Mouse (Mus musculus) bone marrow, adult 2 months (tissue): Measurements from ENCODE around the gene Tdrd1. TPM values are rescaled to one million over a fixed set of nuclear protein-coding genes. Genes with fewer than 3 reads are reported as not detected.

Experiments used
- H3K27ac ChIP-seq: fragments of 200-500 bp; 2 replicates; pipeline ENCODE4 v1.5.1; 2012; ENCODE audit warnings: low read depth, mild to moderate bottlenecking, control low read depth, inconsistent platforms, low read length; ENCODE audit not compliant: control insufficient read depth, poor library complexity, insufficient read depth
- H3K4me1 ChIP-seq: fragments of 200-500 bp; 2 replicates; pipeline ENCODE4 v1.6.1; 2011; ENCODE audit warnings: low read length; ENCODE audit not compliant: control insufficient read depth, insufficient read depth
- H3K4me3 ChIP-seq: fragments of 200-500 bp; replicated peaks from 2 replicates; pipeline ENCODE3; 2011; ENCODE audit warnings: mild to moderate bottlenecking, low read depth, low read length, control low read depth; ENCODE audit not compliant: control insufficient read depth
- CTCF ChIP-seq: fragments of 200-500 bp; IDR thresholded peaks from 2 replicates; pipeline ENCODE4 v1.5.1; 2011; ENCODE audit warnings: low read length, control low read depth; ENCODE audit not compliant: control insufficient read depth, insufficient read depth
- POLR2A ChIP-seq: fragments of 200-500 bp; IDR thresholded peaks from 2 replicates; pipeline ENCODE4 v1.6.1; 2011; ENCODE audit warnings: low read depth, mild to moderate bottlenecking, control low read depth, low read length, borderline replicate concordance; ENCODE audit not compliant: control insufficient read depth
- WGBS: fragments of 180-500 bp; shearing (Covaris S2); methylation state at CpG from one replicate; pipeline ENCODE4 v1.1.7; 2018; 5-methylcytosine and 5-hydroxymethylcytosine counted together
- polyA plus RNA-seq: library from polyadenylated mRNA; stranded (reverse); fragments of >200 nt; gene quantifications from 2 replicates; pipeline ENCODE4 v1.2.4, GENCODE M21; 2011; ENCODE audit warnings: low replicate concordance; ENCODE audit not compliant: missing spikeins, insufficient read depth, insufficient read length

The Tdrd1 gene
- polyA plus RNA-seq, 1 experiment: not detected

GRCm38 (mm10) chr19:56838942-56839706, 13.1 kb downstream of the Tdrd1 start:
- H3K4me1 ChIP-seq: no peaks in the 10 kb centered on the region
- no peak overlapping the region for H3K27ac ChIP-seq
- WGBS: 86% methylated on average over 17 of the region's 17 CpGs
- TF ChIP-seq POLR2A: no peak
- no peak for TF ChIP-seq CTCF
- H3K4me3 ChIP-seq: no peak overlapping the region

GRCm38 (mm10) chr19:56842974-56843373, 17.0 kb downstream of the Tdrd1 start:
- 83% methylated on average over 12 of the region's 12 CpGs for WGBS
- Histone ChIP-seq H3K27ac (no peak overlapping the region), H3K4me1 (no peaks in the 10 kb centered on the region), H3K4me3 (no peak overlapping the region)
- TF ChIP-seq POLR2A: no peak
- no peak for TF ChIP-seq CTCF

DNA sequence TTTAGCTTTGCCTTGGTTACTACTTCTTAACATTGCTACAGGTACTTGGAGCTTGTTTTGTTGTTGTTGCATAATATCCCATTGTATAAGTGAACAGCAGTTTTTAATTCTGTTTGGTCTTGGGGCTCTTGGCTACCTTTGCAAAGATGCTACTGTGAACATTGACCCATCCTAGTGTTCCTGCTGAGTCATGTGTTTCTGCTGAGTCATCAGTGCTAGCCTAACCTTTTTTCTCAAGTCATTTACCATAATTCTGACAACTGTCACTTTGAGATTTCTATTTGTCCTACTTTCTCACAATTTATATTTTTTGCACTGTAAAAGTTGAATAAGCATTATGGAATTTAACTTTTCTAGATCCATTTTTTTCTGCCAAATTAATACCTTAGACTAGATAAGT, 26.6 kb downstream of the Tdrd1 start:
- TF ChIP-seq CTCF (no peak), POLR2A (no peak)
- H3K4me3 ChIP-seq: no peak overlapping the region
- no peaks in the 10 kb centered on the region for H3K4me1 ChIP-seq
- H3K27ac ChIP-seq: no peak overlapping the region

DNA sequence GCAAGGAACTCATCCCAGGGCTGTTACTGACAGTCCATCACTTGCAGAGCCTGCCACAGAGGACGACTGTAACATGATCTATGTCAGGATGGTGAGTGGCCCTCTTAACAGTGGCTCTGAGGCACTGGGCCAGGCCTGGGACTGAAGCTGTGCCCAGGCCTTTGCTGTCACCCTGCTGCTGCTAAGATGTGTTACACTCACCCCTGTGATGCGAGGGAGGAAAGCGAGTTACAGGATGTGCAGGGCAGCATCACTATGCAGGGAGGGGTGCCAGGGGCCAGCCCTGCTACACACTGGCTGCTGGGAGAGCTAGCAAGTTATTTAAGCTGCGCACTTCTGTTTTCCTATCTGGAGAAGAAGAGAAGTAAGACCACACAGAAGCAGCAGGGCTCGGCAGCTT, 30.4 kb downstream of the Tdrd1 start:
- 61% methylated on average over 5 of the region's 5 CpGs for WGBS
- no peaks in the 10 kb centered on the region for H3K4me1 ChIP-seq
- TF ChIP-seq CTCF (no peak), POLR2A (no peak)
- no peak overlapping the region for H3K4me3 ChIP-seq
- no peak overlapping the region for H3K27ac ChIP-seq

GRCm38 (mm10) chr19:56867701-56868100, 41.7 kb downstream of the Tdrd1 start:
- Histone ChIP-seq H3K4me1 (no peaks in the 10 kb centered on the region), H3K4me3 (no peak overlapping the region), H3K27ac (no peak overlapping the region)
- WGBS: 60% methylated on average over 4 of the region's 4 CpGs
- no peak for TF ChIP-seq POLR2A
- no peak for TF ChIP-seq CTCF

- WGBS: 3% methylated on average over 71 of the region's 71 CpGs
- Histone ChIP-seq H3K4me1 (no peaks in the 10 kb centered on the region), H3K4me3 (no peak within 1 kb of the TSS), H3K27ac (no peak within 1 kb of the TSS)
- TF ChIP-seq POLR2A: no peak
- TF ChIP-seq CTCF: no peak
These were observed 48.0 kb downstream of the Tdrd1 start, which contains the start of gene Vwa2 for GRCm38 (mm10) chr19:56873816-56874600. Gene Vwa2 (plus strand): TSS chr19:56874249.

DNA sequence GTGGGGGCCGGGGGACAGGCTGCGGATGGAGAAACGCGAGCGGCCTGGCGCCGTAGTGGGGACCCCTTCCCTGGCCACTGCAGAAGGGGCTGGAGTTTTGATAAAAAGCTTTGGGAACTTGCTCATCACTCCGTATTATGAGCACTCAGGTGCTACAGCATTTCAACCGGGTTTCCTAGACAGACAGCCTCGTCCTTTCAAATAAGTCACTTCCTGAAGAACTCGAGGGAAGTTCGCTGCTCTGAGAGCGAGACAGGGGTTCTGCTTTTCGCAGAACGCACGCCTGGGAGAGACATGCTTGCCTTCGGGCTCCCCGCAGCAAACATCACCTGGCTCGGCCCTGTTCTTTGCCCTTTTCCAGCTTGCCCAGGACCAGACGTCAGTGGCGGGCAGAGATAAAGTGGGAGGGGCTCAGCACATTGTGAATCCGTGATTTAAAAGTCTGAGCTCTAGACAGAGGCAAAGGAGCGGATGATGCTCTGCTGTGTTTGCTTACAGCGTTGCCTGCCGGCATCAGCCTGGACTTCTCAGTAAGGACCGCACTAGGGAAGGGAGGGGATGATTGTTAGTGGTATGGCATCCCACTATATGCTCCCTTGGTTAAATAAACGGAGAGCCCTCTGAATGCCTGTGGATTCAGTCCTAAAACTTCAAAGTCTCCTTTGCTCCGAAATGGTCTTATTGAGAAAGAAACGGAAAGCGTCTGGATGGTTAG, 48.7 kb downstream of the Tdrd1 start:
- H3K4me1 ChIP-seq: no peaks in the 10 kb centered on the region
- no peak overlapping the region for H3K4me3 ChIP-seq
- H3K27ac ChIP-seq: no peak overlapping the region
- no peak for TF ChIP-seq POLR2A
- no peak for TF ChIP-seq CTCF
- WGBS: 9% methylated on average over 30 of the region's 30 CpGs

DNA sequence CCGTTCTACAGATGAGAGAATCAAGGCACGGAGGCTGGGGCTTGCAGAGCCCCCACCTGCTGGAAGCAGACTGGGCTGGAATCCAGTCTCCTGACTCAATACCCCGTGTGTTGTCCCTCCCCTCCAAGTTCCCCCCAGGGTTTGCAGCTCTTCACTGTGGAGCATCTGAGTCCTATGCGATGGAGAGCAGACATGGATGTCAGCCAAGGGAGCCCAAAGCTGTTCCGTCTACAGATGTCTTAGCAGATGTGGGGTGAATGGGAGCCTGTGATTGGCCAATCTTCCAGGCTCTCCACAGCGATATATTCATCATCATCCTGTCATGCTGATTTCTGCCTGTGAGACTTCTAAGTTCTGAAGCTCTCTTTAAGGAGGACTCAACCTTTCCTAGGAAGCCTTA, 51.4 kb downstream of the Tdrd1 start:
- no peak for TF ChIP-seq CTCF
- no peak for TF ChIP-seq POLR2A
- Histone ChIP-seq H3K27ac (no peak overlapping the region), H3K4me3 (no peak overlapping the region), H3K4me1 (no peaks in the 10 kb centered on the region)
- WGBS: 65% methylated on average over 6 of the region's 6 CpGs
